Mouse (Mus musculus) cortical plate, adult 2 months (tissue): ENCODE measurements around the gene Ptprj.
A peak's percentile ranks its signal among the peaks of the same experiment; 100 is the strongest.

ENCODE experiments used
- CTCF ChIP-seq: fragments of 200-500 bp; IDR thresholded peaks from 2 replicates; pipeline ENCODE4 v1.5.1; 2011; ENCODE audit warnings: mild to moderate bottlenecking, control low read depth, low read length; ENCODE audit not compliant: insufficient read depth; ENCODE audit errors: extremely low read depth
- POLR2A ChIP-seq: fragments of 200-500 bp; IDR thresholded peaks from 2 replicates; pipeline ENCODE4 v1.6.1; 2011; ENCODE audit warnings: mild to moderate bottlenecking, low read length, control low read depth; ENCODE audit not compliant: insufficient read depth; ENCODE audit errors: extremely low read depth

- TF ChIP-seq POLR2A (no peak), CTCF (peak; percentile 79)
These were observed 105.6 kb downstream of the Ptprj start for GRCm38 (mm10) chr2:90474593-90475405.
